Mouse (Mus musculus) cerebellum, adult 2 months (tissue): ENCODE measurements around the gene Ubb.

Experiments used
- CTCF ChIP-seq: fragments of 200-500 bp; IDR thresholded peaks from 2 replicates; pipeline ENCODE4 v1.5.1; 2011; ENCODE audit warnings: low read depth, mild to moderate bottlenecking, control low read depth, low read length, moderate library complexity, borderline replicate concordance; ENCODE audit not compliant: insufficient read depth
- POLR2A ChIP-seq: fragments of 200-500 bp; IDR thresholded peaks from 2 replicates; pipeline ENCODE4 v1.6.1; 2011; ENCODE audit warnings: low read length, control low read depth, borderline replicate concordance; ENCODE audit not compliant: insufficient read depth

GRCm38 (mm10) chr11:62540167-62540566, 10.8 kb upstream of the Ubb start:
- no peak for TF ChIP-seq CTCF
- no peak for TF ChIP-seq POLR2A
